Mouse (Mus musculus): ENCODE results near the gene Traf5.

DNA sequence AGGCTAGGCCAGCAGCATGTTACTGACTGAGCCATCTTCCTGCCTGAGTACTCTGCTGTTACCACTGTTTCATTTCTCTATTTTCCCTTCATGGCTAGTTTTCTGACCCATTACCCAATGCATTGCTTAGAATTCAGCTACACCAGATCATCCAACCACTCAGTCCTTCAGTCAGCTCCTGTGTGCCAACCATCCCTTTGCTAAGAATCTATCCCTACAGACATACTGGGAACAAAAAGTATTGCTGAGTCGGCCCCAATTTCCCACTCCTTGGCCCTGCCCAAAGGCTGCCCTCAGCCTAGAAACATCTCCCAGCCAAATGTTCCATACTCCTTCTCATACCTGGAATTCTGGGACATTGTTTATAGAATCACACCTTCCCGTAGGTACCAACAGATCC lies 11.2 kb downstream of the Traf5 start:
- no peak for TF ChIP-seq POLR2A (IDR thresholded peaks at IDR 0.05; ENCODE audit: borderline replicate concordance, extremely low read depth, insufficient read depth, insufficient read length, poor library complexity, severe bottlenecking)
- no peak for TF ChIP-seq CTCF (IDR thresholded peaks at IDR 0.05; ENCODE audit: borderline replicate concordance, extremely low read depth, insufficient read depth, insufficient read length)

All from brain, embryonic 14.5 days (tissue).